Mouse (Mus musculus): ENCODE measurements around the gene Snx29. TPM values are rescaled to one million over a fixed set of nuclear protein-coding genes. Genes with fewer than 3 reads are reported as not detected.

The Snx29 gene
- polyA plus RNA-seq, 2 experiments: 1.9 TPM

DNA sequence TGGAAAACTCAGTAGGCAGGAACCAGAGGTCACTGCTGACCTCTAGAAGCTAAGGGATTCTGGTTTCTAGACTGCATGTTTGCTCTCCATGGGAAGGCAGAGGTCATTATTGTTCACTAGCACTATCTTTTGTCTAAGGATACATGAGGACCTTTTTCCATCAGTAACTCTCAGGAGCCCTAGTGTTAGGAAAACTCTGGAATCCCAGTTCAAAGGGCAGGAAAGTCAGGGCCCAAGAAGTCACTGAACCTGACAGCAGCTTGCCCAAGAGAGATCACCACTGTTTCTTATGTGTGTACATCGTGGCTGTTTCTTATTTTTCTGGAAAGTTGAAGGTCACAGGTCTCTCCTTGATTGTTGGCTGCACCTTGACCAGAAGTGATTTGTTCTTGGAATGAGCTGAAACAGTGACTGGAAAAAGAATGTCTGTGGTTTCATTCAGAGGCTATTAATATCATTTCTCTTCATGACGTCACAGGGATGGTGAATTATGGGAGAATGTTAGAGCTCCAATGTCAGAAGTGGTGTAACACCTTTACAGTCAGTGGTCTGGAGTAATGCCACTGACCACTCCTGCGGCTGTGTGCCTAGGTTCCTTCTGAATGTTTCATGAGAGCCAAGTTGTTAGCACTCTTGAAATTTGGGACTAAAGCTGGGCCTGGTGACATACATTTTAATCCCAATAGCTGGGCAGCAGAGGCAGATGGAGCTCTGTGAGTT lies 7.5 kb downstream of the Snx29 start:
- H3K4me1 ChIP-seq (replicated peaks; ENCODE audit: control insufficient read depth in 2 of 2, insufficient read depth in 2 of 2, low read length in 1 of 2): no peaks in the 10 kb centered on the region; a peak in 1 of 4 replicates
- TF ChIP-seq CTCF (IDR thresholded peaks at IDR 0.05; ENCODE audit: low read depth) (no peak), EP300 (IDR thresholded peaks at IDR 0.05; ENCODE audit: low read depth) (no peak)

DNA sequence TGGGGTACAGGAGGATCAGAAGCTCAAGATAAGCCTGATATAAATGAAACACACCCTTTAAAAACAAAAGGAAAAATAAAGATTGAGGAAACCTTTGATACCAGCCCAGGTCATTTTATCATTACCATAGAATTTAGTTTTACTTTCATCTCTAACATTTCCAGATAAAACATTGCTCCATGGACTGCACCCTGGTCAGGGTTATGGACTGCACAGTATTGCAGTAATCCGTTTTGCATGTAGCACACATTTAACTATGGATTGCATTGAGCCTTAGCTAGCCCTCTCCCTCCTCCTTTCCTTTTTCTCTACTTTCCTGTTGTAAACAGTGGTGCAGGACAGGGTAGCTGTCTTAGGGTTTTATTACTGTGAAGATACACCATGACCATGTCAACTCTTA lies 8.3 kb downstream of the Snx29 start:
- Histone ChIP-seq H3K9ac (replicated peaks) (no peak overlapping the region), H3K27ac (no peak overlapping the region), H3K4me2 (ENCODE audit: low read depth) (no peak overlapping the region), H3K4me3 (ENCODE audit: insufficient read depth in 1 of 2, low read depth in 2 of 2, low read length in 2 of 2) (no peak overlapping the region), H3K36me3 (replicated peaks; ENCODE audit: control insufficient read depth, insufficient read depth, low read depth) (no peaks in the 10 kb centered on the region), H3K9me3 (ENCODE audit: control insufficient read depth, low read length) (no peaks in the 10 kb centered on the region), H3K4me1 (replicated peaks; ENCODE audit: control insufficient read depth in 2 of 2, insufficient read depth in 2 of 2, low read length in 1 of 2) (no peaks in the 10 kb centered on the region; a peak in 1 of 4 replicates), H3K27me3 (ENCODE audit: control insufficient read depth, insufficient read depth, low read length) (no peaks in the 10 kb centered on the region)
- TF ChIP-seq EP300 (IDR thresholded peaks at IDR 0.05; ENCODE audit: low read depth): no peak
- TF ChIP-seq CTCF (IDR thresholded peaks at IDR 0.05; ENCODE audit: low read depth): no peak
- ATAC-seq (ENCODE audit: insufficient read depth) (no peak), DNase-seq (ENCODE audit: low read depth in 3 of 3, low spot score in 3 of 3) (no peak)
- WGBS (ENCODE audit: insufficient replicate concordance): 64% methylated on average over 1 of the region's 1 CpGs

More for the DNA sequence above, 7.5 kb downstream of the Snx29 start:
- Histone ChIP-seq H3K27me3 (ENCODE audit: control insufficient read depth, insufficient read depth, low read length) (no peaks in the 10 kb centered on the region), H3K36me3 (replicated peaks; ENCODE audit: control insufficient read depth, insufficient read depth, low read depth) (no peaks in the 10 kb centered on the region), H3K4me3 (ENCODE audit: insufficient read depth in 1 of 2, low read depth in 2 of 2, low read length in 2 of 2) (no peak overlapping the region), H3K9me3 (ENCODE audit: control insufficient read depth, low read length) (no peaks in the 10 kb centered on the region), H3K9ac (replicated peaks) (no peak overlapping the region), H3K27ac (no peak overlapping the region), H3K4me2 (ENCODE audit: low read depth) (no peak overlapping the region)
- ATAC-seq (ENCODE audit: insufficient read depth) (no peak), DNase-seq (ENCODE audit: low read depth in 3 of 3, low spot score in 3 of 3) (no peak)
- WGBS (ENCODE audit: insufficient replicate concordance): 66% methylated on average over 3 of the region's 3 CpGs

DNA sequence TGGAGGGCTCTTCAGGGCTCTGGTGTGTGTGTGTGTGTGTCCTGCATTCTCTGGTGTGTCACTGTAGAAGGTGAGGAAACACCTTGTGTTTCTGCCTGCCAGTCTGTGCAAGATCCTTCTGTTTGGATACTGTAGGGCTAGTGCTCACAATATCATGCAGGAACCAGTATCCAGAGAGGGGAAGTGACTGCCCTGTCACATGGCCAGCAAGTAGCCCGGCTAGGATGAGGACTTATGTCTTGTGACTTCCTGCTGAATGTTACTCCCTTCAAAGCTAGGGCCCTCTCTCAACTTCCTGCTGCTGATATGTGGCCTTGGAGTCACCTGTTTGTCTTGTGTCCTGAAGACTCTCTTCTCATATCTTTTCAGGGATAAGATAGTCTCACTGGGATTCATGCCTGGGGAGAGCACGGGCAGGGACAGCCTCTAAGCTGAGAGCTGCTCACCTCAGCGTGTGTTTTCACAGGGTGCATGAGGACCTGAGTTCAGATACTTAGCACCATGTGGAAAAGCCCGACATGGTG lies 20.6 kb downstream of the Snx29 start:
- Histone ChIP-seq H3K27me3 (ENCODE audit: control insufficient read depth, insufficient read depth, low read length) (no peaks in the 10 kb centered on the region), H3K27ac (no peak overlapping the region), H3K4me2 (ENCODE audit: low read depth) (no peak overlapping the region), H3K4me1 (replicated peaks; ENCODE audit: control insufficient read depth in 2 of 2, insufficient read depth in 2 of 2, low read length in 1 of 2) (peaks cover 0 to 2% of the 10 kb centered on the region in 2 experiments; a peak in 1 of 4 replicates), H3K9ac (replicated peaks) (no peak overlapping the region), H3K9me3 (ENCODE audit: control insufficient read depth, low read length) (no peaks in the 10 kb centered on the region), H3K36me3 (replicated peaks; ENCODE audit: control insufficient read depth, insufficient read depth, low read depth) (no peaks in the 10 kb centered on the region), H3K4me3 (ENCODE audit: insufficient read depth in 1 of 2, low read depth in 2 of 2, low read length in 2 of 2) (no peak overlapping the region)
- ATAC-seq (ENCODE audit: insufficient read depth) (peak; percentile 52), DNase-seq (ENCODE audit: low read depth in 3 of 3, low spot score in 3 of 3) (no peak)
- TF ChIP-seq EP300 (IDR thresholded peaks at IDR 0.05; ENCODE audit: low read depth): no peak
- TF ChIP-seq CTCF (IDR thresholded peaks at IDR 0.05; ENCODE audit: low read depth): no peak
- 40% methylated on average over 4 of the region's 4 CpGs for WGBS (ENCODE audit: insufficient replicate concordance)

DNA sequence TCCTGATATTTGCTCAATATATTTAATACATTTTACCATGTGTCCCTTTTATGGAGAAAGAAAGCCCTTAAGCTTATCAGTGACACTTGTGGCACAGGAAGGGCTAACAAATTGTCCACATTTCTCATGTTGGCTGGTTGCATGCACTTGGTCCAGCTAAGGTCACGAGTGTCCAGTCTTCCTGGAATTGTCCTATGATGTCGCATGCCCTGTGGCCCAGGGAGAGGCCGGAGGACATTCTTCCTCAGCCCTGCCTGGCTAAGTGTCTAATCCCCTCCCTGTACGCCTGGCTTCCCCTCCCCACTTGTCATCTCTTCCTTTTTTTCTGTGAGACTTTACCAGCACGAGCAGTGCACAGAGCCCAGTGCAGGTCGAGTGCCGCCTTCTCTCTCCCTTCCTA lies 29.2 kb downstream of the Snx29 start:
- no peak overlapping the region for H3K4me3 ChIP-seq (ENCODE audit: insufficient read depth in 1 of 2, low read depth in 2 of 2, low read length in 2 of 2)
- 30% methylated on average over 7 of the region's 7 CpGs for WGBS (ENCODE audit: insufficient replicate concordance)
- H3K27me3 ChIP-seq (ENCODE audit: control insufficient read depth, insufficient read depth, low read length): no peaks in the 10 kb centered on the region
- ATAC-seq (ENCODE audit: insufficient read depth) (no peak), DNase-seq (ENCODE audit: low read depth in 3 of 3, low spot score in 3 of 3) (no peak)
- H3K9ac ChIP-seq (replicated peaks): no peak overlapping the region
- no peak overlapping the region for H3K4me2 ChIP-seq (ENCODE audit: low read depth)
- no peaks in the 10 kb centered on the region for H3K9me3 ChIP-seq (ENCODE audit: control insufficient read depth, low read length)
- no peak overlapping the region for H3K27ac ChIP-seq
- no peak for TF ChIP-seq EP300 (IDR thresholded peaks at IDR 0.05; ENCODE audit: low read depth)
- TF ChIP-seq CTCF (IDR thresholded peaks at IDR 0.05; ENCODE audit: low read depth): no peak
- 0 out of 4 replicates have a peak, but pooled peaks cover 0 to 3% of the 10 kb centered on the region in 2 experiments for H3K4me1 ChIP-seq (replicated peaks; ENCODE audit: control insufficient read depth in 2 of 2, insufficient read depth in 2 of 2, low read length in 1 of 2)
- no peaks in the 10 kb centered on the region for H3K36me3 ChIP-seq (replicated peaks; ENCODE audit: control insufficient read depth, insufficient read depth, low read depth)

DNA sequence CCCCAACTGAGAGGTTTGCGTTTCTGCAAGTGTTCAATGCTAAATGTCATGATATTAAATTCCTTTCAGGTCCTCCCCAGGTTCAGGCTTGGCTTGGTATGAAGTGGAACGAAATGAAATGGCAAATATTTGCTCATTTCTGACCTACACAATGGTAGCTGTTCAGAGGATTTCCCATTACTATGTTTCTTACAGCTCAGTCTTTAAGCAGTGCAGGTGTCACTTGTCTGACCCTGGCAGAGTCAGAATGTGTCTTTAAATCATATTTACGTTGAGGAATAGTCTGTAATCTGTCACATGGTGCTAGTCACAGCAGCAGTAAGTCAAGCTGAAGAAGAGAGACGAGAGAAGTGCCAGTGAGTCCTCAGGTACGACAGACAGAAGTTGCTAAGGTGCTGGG lies 36.5 kb downstream of the Snx29 start:
- Histone ChIP-seq H3K9me3 (ENCODE audit: control insufficient read depth, low read length) (no peaks in the 10 kb centered on the region), H3K4me3 (ENCODE audit: insufficient read depth in 1 of 2, low read depth in 2 of 2, low read length in 2 of 2) (no peak overlapping the region), H3K27ac (no peak overlapping the region), H3K9ac (replicated peaks) (no peak overlapping the region), H3K36me3 (replicated peaks; ENCODE audit: control insufficient read depth, insufficient read depth, low read depth) (no peaks in the 10 kb centered on the region), H3K4me1 (replicated peaks; ENCODE audit: control insufficient read depth in 2 of 2, insufficient read depth in 2 of 2, low read length in 1 of 2) (no peaks in the 10 kb centered on the region), H3K27me3 (ENCODE audit: control insufficient read depth, insufficient read depth, low read length) (no peaks in the 10 kb centered on the region), H3K4me2 (ENCODE audit: low read depth) (no peak overlapping the region)
- DNase-seq (ENCODE audit: low read depth in 3 of 3, low spot score in 3 of 3) (no peak), ATAC-seq (ENCODE audit: insufficient read depth) (no peak)
- 59% methylated on average over 5 of the region's 5 CpGs for WGBS (ENCODE audit: insufficient replicate concordance)
- TF ChIP-seq CTCF (IDR thresholded peaks at IDR 0.05; ENCODE audit: low read depth) (no peak), EP300 (IDR thresholded peaks at IDR 0.05; ENCODE audit: low read depth) (no peak)

Measured in liver, embryonic 14.5 days (tissue).